Mouse (Mus musculus): ENCODE data around the gene Clca3b. TPM values are rescaled to one million over a fixed set of nuclear protein-coding genes. Genes with fewer than 3 reads are reported as not detected.
A peak's percentile ranks its signal among the peaks of the same experiment; 100 is the strongest.
"Not testable (repeated sequence)": the region's sequence is repeated elsewhere in the genome, so short reads cannot be mapped to it uniquely, and the experiment has no call there.

Gene Clca3b
- not detected for total RNA-seq (2022)

DNA sequence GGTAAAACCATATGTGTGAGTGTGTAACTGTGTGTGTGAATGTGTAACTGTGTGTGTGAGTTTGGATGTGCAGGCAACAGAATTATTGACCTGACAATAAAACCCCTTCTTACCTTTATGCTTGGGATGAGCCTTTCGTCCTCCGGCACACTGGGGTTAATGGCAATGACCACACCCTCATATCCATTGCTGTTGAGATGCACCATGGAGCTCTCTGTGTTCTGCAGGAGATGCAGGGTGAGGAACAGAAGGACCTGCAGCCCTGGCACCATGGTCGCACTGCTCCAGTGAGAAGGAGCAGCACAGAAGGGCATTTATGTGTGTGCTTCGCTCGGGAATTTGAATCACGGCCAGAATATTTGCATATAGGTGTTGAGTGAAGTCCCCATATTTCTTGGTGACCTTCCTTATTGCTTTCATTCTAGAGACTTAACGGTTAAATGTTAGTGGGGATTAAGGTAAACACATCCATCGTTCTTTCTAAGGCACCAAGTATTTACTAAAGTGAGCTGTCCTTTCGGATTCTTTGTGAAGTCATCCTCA is at the start of gene Clca3b:
TSS of gene Clca3b (minus strand) at position 344 of the 543 bp plus-strand sequence.
- not testable (repeated sequence) for DNase-seq

DNA sequence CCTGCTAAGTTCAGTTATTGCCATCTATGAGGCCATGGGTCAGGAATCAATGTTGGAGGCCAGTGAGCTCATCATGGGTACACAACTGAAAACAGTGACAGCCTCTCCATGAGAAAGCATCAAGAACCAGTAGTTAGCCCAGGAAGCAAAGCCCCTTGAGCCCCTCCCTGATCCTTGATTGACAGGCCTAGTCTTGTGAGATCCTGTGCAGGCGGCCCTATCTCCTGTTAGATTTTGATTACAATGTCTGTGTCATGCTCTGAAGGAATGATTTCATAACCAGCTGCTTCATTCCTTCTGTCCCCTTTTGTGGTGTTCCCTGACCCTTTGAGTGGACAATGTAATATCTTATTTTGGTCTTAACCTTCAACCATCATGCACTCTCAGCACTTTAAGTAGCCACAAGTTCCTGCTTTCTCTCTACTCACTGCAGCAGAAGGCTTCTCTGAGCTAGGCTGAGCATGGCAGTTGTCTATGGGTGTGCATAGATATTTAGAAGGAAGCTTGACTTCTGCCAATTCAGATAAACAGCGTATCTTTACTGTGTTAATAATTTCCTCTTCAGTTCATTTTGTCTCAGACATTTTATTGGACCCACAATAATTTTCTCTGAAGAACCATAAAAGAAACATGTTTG is 48.0 kb upstream of the Clca3b start:
- DNase-seq, result no peak

DNA sequence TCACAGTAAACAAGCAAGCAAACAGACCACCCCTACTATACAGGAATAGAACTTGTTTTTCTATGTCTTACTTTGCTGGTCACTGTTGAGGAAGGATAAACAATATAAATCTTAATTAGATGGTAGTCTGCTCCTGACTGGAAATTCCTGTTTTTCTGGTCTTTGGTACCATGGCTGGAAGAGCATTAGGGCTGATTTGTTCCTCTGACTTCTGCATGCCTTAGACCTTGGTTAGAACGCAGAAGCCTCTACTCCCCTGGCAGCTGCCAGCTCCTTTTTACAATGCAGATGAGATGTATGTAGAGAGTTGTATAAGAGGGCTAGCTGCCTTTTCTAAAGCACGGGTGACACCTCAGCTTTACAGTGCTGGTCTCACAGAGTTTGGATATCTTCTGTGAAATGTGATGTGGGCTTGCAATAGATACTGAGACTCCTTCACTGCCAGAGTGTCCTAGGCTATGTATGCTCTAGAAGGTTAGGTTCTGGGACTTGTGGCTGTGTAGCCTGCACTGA is 41.1 kb upstream of the Clca3b start:
- DNase-seq, result no peak

DNA sequence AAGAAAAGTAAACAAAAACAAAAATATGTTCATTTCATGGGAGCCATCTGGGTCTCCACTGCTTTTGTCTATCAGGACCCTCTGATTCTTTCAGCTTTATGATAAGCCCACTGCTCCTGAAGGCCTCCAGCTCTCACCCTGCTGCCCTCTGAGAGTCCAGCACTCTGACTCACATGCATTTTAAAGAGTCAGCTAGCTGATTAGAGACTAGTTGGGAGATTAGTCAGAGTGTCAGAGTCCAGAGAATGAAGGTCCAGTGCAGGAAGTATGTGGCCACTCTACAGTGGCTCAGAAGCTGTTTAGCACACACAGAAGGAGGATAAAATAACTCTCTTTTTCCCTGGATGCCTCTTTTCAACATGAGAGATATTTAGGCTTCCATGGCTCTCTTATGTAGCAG is 37.8 kb upstream of the Clca3b start:
- no peak for DNase-seq

DNA sequence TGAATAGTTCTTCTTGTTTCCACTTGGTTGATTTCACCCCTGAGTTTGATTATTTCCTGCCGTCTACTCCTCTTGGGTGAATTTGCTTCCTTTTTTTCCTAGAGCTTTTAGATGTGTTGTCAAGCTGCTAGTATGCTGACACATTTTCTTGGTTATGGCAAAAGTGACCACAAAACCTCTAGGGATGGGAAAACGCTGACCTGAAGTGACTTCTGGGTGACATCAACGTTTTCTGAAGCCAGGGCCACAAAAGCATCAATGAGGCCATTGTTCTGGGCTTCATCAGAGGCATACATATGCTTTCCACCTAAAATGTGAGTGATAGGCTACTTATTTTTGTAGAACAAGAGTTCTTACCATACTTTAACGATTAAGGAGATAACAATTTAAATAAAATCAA is 22.9 kb upstream of the Clca3b start:
- not testable (repeated sequence) for DNase-seq

DNA sequence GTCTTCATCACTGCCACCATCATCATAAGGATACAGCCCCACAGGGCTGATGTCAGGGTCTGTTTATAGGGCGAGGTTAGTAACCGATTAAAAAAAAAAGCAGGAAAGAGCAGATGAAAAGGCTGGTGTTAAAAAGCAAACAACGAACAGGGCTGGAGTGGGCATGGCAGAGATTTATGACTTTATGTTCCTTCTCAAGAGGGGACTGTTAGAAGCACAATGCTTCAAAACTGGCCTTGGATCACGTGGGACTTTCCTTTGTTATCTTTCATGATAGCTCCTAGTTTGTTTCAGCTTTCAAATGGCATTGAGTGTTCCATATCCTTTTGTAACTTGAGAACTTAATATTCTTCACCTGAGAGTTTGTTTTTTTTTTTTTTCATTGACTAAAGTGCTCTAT is 427 bp upstream of the Clca3b start:
- DNase-seq, result no peak

DNA sequence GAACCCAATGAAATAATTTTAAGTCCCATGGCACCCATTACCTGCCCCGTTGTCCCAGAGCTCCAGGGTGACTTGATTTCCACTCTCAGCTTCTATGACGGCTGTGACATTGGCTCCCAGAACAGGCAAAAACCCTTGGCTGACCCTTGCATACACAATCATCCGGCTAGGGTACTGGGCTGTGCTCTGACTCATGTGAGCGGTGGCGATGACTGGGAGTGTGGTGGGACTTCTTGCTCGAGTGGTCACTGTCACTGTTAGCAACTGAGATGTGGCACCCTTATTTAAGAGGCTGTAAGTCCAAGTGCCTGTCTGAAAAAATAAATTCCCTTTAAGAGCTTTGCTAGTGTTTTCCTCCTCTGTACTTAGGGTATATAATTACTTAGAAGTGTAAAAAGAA is 21.9 kb downstream of the Clca3b start:
- DNase-seq, result no peak

DNA sequence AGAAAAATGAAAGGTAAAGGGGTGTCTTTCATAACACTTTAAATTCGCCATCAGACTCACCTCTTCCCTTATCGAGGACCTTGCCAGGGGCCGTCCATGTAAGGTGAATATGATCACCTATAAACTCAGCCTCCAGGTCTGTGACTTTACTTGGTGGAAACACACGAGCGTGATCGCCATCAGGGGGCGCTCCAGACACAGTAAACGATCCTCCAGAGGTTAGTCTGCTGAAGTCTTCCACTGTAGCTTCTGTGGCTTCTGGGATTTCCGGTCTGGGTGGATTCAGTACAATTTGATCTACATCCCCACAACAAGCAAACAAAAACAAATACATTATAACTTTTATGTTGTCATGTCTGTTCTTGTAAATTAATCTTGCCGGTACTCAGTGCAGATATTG is 24.0 kb downstream of the Clca3b start:
- DNase-seq, result peak; percentile 31

DNA sequence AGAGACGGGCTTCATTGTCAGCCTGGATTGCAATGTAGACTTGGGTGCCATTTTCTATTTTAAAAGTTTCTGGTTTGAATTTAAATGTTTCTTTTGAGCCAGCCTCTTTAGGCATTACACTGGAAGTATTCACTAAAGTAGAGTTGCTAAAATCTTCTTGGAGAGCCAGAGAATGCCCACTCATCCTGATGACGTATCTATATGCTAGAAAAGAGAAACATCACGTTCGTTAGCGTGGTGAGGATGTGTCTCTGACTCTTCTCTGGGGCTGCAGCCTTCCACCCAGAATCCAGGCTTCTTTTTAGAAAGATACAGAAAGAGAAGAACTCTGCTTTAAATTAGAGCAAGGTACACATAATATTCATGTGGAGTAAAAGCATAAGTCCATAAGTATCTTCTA is 25.8 kb downstream of the Clca3b start:
- DNase-seq, result no peak

DNA sequence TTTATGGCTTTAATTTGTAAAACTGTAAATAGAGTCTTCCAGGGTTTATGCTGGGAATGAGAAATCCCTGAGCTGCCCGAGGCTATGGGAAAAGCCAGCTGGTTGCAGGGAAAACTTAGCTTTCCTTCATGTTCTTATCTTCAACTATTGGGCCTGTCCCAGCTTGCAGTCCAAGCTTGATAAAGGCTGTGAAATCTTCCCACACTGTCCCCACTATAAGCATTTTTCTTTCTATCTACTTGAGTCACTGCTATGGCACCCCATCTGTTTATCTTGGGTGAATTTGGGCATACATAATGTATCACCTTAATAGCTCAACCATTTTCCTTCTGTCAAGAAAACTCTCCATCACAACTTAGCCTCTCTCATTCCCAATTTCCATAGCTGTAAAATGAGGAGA is 28.5 kb downstream of the Clca3b start:
- no peak for DNase-seq

DNA sequence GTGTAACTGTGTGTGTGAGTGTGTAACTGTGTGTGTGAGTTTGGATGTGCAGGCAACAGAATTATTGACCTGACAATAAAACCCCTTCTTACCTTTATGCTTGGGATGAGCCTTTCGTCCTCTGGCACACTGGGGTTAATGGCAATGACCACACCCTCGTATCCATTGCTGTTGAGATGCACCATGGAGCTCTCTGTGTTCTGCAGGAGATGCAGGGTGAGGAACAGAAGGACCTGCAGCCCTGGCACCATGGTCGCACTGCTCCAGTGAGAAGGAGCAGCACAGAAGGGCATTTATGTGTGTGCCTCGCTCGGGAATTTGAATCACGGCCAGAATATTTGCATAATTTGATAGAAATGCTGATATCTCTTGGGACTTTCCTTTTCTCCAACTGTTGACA is 29.9 kb downstream of the Clca3b start, which contains the start of gene Clca3a2:
TSS of gene Clca3a2 (minus strand) at position 276 of the 400 bp plus-strand sequence.
- DNase-seq, result not testable (repeated sequence)

DNA sequence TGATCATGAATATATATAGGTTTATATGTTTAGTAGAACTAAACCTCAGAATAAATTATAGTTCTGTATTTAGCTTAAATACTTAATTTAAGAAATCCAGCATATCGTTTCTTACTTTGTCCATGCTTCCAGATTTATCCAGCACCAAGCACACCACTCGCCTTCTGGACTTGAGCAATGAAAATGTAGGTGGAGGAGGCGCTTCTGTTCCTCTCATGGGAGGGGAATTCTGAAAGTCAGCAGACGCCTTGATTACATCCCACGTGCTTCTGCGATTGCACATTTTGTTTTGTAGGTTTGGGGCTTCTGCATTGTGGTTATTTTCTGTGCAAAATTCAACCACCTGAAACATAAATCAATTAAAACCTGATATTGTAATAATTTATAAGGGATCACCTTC is 35.8 kb downstream of the Clca3b start:
- not testable (repeated sequence) for DNase-seq

DNA sequence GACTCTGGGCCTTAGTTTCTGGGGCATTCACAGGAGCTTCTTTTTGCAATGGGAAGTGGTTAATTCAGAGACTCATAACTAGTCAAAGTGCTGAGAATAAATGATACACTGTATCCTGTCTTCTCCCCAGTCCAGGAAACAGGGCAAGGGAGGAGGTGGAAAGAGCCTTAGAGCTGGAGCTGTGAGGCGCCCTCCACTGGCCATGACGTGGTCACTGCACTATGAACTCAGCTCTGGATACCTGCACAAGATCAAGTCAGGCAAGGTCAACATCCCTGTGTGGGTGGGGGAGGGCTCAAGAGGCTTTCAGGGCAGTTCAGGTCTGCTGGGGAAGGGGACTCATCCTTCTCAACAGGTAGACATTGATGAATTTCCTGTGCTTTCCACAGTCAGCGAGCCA is 37.3 kb downstream of the Clca3b start:
- DNase-seq, result no peak

DNA sequence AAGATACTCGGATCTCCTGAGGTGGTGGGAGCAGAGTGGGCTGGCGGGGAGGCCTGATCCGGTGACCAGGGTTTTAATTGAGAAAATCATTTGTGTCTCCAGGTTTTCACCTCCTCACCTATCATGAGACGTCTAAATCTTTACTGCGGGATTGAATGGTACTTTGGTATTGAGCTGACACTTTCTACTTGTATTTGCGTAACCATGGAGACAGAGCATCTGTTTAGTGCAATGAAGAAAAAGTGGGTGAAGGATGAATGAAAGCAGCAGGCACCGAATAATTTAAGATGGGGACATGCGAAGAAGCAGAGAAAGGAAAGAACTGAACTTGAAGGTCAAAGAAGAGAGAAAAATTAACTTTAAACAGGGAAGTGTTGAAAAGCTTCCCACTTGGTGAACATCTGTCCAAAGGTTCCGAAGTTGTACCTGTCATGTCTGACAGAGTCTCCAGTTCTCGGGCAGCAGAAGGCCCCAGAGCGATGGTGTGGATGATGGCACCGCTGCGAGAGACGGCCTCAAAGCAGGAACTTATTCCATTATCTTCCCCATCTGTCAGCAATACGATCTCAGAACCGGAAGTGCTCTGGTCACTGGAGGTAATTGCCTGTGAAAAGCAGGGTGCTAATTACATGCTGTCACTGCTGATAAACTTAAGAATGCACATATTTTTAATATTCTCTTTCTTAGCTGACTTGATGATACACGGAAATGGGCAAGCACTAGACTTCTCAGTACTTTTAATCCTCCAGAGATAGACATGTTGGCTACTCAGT is 40.8 kb downstream of the Clca3b start:
- DNase-seq, result not testable (repeated sequence)

DNA sequence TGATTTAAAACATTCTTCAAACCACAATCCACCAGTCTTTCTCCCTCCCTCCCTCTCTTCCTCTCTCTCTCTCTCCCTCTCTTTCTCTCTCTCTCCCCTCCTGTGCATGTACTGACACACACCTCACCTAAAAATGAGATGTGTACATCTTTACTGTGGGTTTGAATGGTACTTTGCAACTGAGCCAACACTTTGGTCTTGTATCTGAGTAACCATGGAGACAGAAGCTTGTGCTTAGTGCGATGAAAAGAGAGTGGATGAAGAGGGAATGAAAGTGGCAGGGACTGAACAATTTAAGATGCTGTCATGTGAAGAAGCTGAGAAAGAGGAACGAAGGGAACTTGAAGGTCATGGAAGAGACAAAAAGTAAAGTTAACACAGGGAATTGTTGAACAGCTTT is 42.5 kb downstream of the Clca3b start:
- not testable (repeated sequence) for DNase-seq

DNA sequence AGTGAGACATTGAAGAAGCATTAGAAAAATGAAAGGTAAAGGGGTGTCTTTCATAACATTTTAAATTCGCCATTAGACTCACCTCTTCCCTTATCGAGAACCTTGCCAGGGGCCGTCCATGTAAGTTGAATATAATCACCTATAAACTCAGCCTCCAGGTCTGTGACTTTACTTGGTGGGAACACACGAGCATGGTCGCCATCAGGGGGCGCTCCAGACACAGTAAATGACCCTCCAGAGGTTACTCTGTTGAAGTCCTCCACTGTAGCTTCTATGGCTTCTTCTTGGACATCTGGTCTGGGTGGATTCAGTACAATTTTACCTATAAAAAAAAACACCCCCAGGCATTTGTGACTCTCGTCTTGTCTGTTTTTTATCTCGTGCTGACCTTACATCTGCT is 47.3 kb downstream of the Clca3b start:
- DNase-seq, result no peak

DNA sequence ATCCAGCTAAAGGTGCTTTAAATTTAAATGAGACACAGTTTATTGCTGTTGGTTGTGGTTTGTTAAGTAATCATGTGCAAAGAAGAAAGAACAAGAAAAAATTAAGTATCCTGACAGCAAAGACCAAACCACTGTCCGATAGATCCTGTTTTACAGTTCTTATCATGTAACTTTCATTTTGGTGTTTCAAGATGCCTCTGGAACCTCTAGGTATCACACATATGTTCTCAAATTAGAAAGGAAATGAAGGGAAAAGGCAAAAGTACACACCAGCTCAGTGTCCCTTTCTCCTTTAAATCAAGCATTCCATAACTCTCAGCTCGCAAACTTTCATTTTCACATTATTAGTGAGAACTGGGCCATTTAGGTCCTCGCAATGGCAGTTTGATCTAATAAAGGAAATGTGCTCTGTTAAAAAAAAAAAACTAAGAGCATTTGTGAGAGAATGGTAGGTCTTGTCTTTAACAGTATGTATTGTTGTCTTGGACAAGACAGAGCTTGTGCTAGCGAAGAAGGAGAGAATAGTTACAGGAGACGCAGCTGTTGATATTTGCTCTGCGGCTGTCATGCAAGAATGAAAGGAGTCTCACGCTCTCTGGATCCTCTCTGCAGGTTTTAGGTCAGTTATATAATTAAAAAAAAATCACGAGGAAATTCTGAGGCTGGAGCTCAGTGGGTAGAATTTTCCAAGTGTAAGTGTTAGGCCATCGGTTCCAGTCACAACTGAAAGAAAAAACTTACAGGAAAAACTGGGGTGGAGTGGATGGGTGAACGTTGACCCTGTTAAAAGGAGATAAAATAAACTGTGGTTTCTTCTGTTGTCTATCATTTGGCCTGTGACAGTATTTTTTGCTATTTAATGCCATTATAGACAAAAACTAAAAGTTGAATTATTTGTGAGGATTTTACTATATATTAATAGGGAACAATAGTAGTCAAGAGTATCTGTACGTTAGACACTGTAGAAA is 63.7 kb downstream of the Clca3b start:
- DNase-seq, result no peak

Other genes with a start within 250 kb of the Clca3b start
- gene Sh3glb1, start 129.0 kb downstream of the Clca3b start, total RNA-seq (2022), result 100 to 1,000 TPM in 3 of 4 experiments, 10 to 100 TPM in 1; 82.1 to 133 (median 115) TPM
- gene Clca3a1, start 88.4 kb downstream of the Clca3b start, total RNA-seq (2022), result 1 to 10 TPM in 3 of 4 experiments, under 1 TPM in 1; 0.89 to 3.4 (median 2.2) TPM
- not detected for gene Clca3a2, start 29.9 kb downstream of the Clca3b start, total RNA-seq (2022)
- not detected for gene Clca4b, start 83.2 kb upstream of the Clca3b start, total RNA-seq (2022)
- gene Clca4a, start 125.7 kb upstream of the Clca3b start, total RNA-seq (2022), result not detected
- gene Clca1, start 183.4 kb upstream of the Clca3b start, total RNA-seq (2022), result not detected

All from adrenal gland, adult 8-10 months (tissue).